Mouse (Mus musculus) E14TG2a.4 (cell line): ENCODE measurements around the gene Ptprn2.

ENCODE experiments used
- H3K27me3 ChIP-seq: 2 replicates; pipeline ENCODE4 v1.6.1; 2014; ENCODE audit warnings: low read length, control low read depth; ENCODE audit not compliant: insufficient read depth
- H3K36me3 ChIP-seq: 2 replicates; pipeline ENCODE4 v1.6.1; 2014; ENCODE audit warnings: low read length, control low read depth; ENCODE audit not compliant: insufficient read depth
- H3K4me1 ChIP-seq: replicated peaks from 2 replicates; pipeline ENCODE4 v1.6.1; 2014; ENCODE audit warnings: low read depth, low read length, control low read depth
- H3K4me3 ChIP-seq: replicated peaks from 2 replicates; pipeline ENCODE4 v1.5.1; 2014; ENCODE audit warnings: mild to moderate bottlenecking, low read length
- H3K9me3 ChIP-seq: 2 replicates; pipeline ENCODE4 v1.6.1; 2014; ENCODE audit warnings: low read length, control low read depth
- CTCF ChIP-seq: conservative IDR thresholded peaks from 2 replicates; pipeline ENCODE4 v1.5.1; 2014; ENCODE audit warnings: low read length
- NANOG ChIP-seq: IDR thresholded peaks from 2 replicates; pipeline ENCODE4 v1.6.1; 2014; ENCODE audit warnings: borderline replicate concordance, low read length, mixed read lengths
- POU5F1 ChIP-seq: IDR thresholded peaks from 2 replicates; pipeline ENCODE4 v1.6.1; 2014; ENCODE audit warnings: low read length, borderline replicate concordance

Gene Ptprn2

DNA sequence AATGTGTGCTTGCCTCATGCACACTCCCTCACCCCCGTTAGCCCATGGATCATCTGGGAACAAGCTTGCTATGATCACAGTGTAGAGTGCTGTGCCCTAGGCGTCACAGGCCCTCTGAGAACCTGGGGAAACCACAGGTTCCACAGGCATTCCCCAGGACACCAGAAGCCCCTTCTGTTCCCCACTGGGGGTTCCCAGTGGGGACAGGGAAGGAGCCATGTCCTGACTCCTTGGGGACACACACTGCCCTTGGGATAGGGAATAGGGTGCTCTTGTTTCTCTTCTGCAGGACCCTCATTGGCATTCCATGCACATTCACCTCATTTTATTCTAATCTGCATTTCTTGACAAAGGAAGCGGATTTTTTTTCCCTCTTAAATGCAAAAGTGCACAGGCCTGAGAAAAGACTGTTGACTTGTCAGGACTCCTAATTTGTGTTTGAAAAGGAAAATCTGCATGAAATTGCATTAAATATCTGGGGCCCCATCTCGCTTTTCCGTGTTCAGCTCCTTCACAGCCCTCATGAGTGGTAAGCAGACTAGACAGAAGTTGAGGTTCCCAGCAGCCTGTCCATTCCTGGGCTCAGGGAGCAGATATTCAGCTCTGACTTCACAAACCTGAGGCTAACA is 542.9 kb downstream of the Ptprn2 start:
- peaks cover 17% of the 10 kb centered on the region for H3K4me1 ChIP-seq
- H3K36me3 ChIP-seq, result no peaks in the 10 kb centered on the region
- peaks cover 8% of the 10 kb centered on the region for H3K27me3 ChIP-seq
- H3K4me3 ChIP-seq, result no peak overlapping the region
- H3K9me3 ChIP-seq, result peaks cover 4% of the 10 kb centered on the region
- TF ChIP-seq CTCF (no peak), POU5F1 (no peak), NANOG (no peak)

DNA sequence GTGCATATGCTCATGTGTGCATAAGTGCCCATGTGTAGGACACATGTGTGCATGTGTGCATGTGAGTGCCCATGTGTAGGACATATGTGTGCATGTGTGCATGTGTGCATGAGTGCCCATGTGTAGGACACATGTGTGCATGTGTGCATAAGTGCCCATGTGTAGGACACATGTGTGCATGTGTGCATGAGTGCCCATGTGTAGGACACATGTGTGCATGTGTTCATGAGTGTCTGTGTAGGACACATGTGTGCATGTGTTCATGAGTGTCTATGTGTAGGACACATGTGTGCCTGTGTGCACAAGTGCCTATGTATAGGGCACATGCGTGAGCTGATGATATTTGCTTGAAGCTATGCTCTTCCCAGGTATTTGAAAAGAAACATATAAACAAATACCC is 547.7 kb downstream of the Ptprn2 start:
- Histone ChIP-seq H3K4me1 (peaks cover 24% of the 10 kb centered on the region), H3K4me3 (no peak overlapping the region), H3K36me3 (no peaks in the 10 kb centered on the region), H3K27me3 (no peaks in the 10 kb centered on the region), H3K9me3 (no peaks in the 10 kb centered on the region)
- TF ChIP-seq POU5F1, result no peak
- TF ChIP-seq NANOG, result no peak
- TF ChIP-seq CTCF, result no peak

DNA sequence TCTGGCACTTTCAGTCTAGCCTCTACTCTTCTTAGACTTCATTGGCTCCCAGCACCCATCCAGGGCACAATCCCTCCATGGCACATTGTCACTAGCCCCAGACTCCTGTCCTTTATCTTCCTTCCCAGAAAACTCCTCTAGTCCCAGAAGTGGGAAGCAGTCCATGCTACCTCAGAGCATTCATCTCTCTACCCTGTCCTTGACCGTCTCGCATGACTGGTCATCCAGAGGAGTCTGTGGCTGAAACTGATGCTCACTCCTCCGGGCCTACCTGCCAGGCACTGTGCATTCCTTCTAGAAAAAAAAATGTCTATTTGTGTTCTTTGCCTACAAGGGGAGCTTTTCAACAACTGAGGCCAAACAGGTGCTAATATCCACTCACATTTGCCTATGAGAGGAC is 549.0 kb downstream of the Ptprn2 start:
- Histone ChIP-seq H3K4me3 (no peak overlapping the region), H3K4me1 (peaks cover 23% of the 10 kb centered on the region), H3K9me3 (no peaks in the 10 kb centered on the region), H3K27me3 (no peaks in the 10 kb centered on the region), H3K36me3 (no peaks in the 10 kb centered on the region)
- TF ChIP-seq NANOG (no peak), CTCF (no peak), POU5F1 (no peak)

DNA sequence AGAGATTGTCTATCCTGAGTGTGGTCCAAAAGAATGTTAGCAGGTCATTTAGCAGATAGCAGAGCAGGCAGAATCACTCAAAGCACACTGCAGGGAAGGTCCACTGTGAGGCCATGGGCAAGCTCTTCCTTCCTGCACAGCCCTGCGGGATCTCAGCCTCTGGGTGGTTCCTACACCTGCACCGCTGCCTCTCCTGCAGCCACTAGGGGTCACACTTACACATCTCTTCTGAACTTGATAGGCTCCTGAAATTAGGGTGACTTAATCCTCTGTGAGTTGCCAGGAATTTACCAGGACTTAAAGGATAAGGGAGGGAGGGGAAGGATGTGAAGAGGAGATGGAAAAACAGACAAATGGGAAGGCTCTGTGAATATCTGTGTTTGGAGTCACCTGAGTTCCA is 549.7 kb downstream of the Ptprn2 start:
- H3K4me1 ChIP-seq, result peaks cover 30% of the 10 kb centered on the region
- TF ChIP-seq POU5F1 (no peak), NANOG (no peak), CTCF (peak; percentile 81)
- no peaks in the 10 kb centered on the region for H3K27me3 ChIP-seq
- peaks cover 2% of the 10 kb centered on the region; the same call in 1 of the 2 replicates for H3K36me3 ChIP-seq
- H3K4me3 ChIP-seq, result no peak overlapping the region
- peaks cover 4% of the 10 kb centered on the region for H3K9me3 ChIP-seq

DNA sequence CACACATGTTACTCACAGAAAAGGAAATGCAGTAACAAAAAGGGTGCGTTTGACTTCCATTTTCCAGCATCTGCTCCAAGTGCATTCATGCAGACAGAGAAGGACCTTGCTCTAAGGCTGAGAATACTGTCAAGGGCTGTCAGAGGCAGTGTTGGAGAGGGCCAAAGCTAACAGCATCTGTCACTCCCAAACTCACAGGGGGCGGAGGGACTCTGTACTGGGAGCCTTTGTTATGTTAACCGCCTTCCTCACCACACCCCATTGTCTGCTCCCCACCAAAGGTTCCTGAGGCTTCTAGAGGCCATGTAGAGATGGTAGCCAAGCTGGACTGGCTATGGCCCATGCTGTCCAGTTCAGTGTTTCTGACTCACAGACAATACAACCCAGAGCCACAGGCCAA is 553.9 kb downstream of the Ptprn2 start:
- Histone ChIP-seq H3K27me3 (no peaks in the 10 kb centered on the region), H3K4me1 (peaks cover 34% of the 10 kb centered on the region), H3K4me3 (no peak overlapping the region), H3K9me3 (peaks cover 10% of the 10 kb centered on the region), H3K36me3 (peaks cover 5% of the 10 kb centered on the region; the same call in 1 of the 2 replicates)
- TF ChIP-seq NANOG (no peak), POU5F1 (peak; percentile 48; the same call in 1 of the 2 replicates)

DNA sequence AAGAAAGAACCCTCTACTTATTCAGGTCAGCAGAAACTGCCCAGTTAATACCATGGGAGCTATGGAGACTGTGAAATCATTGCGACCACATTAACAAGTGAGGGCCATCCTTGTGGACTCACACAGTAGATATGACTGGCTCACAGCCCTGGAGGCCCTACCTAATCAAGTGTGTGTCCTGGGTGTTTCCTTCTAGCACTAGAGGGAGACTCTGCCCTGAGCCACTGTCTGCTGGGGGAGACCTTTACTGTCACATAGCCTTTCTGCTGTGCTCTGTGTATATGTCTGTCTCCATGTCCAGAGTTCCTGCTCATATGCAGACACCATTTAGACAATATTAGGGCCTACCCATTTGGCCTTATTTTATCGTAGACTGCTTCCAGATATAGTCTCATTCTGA is 555.9 kb downstream of the Ptprn2 start:
- TF ChIP-seq POU5F1 (no peak), CTCF (no peak), NANOG (no peak)
- Histone ChIP-seq H3K9me3 (peaks cover 10% of the 10 kb centered on the region), H3K4me1 (peaks cover 29% of the 10 kb centered on the region), H3K27me3 (no peaks in the 10 kb centered on the region), H3K4me3 (no peak overlapping the region), H3K36me3 (peaks cover 5% of the 10 kb centered on the region; the same call in 1 of the 2 replicates)

DNA sequence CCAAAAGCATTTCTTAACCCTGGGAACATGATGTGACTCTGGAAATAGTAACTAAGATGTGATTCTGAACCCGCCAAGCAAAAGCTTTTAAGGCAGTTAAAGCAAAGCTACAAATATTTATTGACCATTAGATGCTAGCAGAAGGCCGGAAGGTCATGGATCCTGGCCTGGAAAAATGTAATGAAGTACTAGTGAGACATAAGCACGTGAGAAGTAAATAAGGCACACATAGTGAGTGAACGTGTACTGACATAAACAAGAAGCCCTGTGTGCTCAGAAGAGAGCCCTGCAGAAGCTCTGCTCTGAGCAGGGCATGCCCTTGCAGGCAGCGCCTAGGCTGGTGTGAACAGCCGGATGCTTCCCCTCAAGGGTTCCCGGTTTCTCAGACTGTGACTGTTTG is 557.2 kb downstream of the Ptprn2 start:
- TF ChIP-seq NANOG (no peak), POU5F1 (no peak), CTCF (no peak)
- Histone ChIP-seq H3K9me3 (peaks cover 10% of the 10 kb centered on the region), H3K27me3 (no peaks in the 10 kb centered on the region), H3K4me3 (no peak overlapping the region), H3K36me3 (peaks cover 5% of the 10 kb centered on the region; the same call in 1 of the 2 replicates), H3K4me1 (peaks cover 40% of the 10 kb centered on the region)

DNA sequence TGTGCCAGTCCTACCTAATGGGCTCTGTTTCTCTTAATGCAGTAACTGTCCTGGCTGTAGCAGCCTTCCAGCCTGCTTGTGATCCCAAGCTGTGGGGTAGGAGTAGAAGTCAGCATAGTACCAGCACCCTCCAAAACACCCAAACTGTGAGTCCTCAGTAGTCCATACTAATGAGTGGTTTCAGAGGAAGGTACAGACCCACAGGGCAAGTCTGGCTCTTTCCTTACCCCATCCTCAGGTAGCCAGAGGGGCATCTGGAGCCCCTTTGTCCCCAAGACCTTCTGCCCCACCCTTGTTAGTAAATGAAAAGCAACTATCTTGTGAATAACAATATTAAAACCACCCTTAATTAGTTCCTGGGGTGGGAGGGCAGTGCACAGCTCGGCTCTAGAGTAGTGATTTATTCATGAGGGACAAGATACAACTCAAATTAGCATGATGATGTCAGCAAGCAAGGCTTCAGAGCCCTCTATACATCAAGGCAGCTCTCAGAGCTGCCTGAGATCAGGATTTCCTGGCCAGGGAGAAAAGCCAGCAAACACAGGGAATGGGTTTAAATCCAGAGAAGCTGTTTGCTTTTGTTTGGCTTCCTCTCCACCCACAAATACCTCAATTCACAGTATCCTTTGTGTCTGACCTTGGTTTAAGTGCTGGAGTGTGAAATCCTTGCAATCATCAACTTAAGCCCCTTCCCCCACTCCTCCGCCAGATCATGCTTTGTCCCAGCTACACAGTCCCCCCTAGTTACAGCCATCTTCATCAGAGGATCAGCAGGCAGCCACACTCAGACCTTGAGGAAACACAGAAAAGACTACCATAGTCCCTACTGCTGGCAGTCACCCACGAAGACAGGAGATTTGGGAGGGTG is 562.1 kb downstream of the Ptprn2 start:
- Histone ChIP-seq H3K4me1 (peaks cover 56% of the 10 kb centered on the region), H3K4me3 (0 out of 2 replicates have a peak overlapping the region, but pooled peaks have one; percentile 29), H3K36me3 (no peaks in the 10 kb centered on the region), H3K9me3 (peaks cover 12% of the 10 kb centered on the region), H3K27me3 (no peaks in the 10 kb centered on the region)
- TF ChIP-seq CTCF, result no peak
- peak; percentile 82 for TF ChIP-seq NANOG
- 0 out of 2 replicates have a peak, but pooled peaks have one; percentile 21 for TF ChIP-seq POU5F1
